ENCODE assay signal across 15 mouse cellular contexts in the genomic region with DNA sequence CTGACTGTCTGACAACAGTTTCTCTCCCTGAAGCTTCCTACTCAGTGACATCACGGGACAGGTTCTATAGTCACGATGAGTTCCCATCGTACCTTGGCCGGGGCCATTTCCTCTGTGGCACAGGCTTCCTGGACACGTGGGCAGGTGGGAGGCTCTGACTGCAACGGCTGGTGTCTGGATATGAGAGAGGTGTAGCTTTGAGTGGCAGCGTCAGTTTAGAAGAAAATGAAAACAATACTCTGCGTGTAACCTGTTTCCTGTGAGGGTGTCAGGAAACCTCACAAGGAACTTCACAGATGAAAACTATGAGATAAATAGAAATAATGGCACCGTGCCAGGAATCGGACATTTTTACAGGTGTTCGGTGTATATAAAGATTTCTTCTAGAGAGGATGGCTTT.
A peak's percentile ranks its signal among the peaks of the same experiment; 100 is the strongest.
DNase-seq lines count a peak whose midpoint lies in the region; ATAC-seq and TF ChIP-seq lines count a peak whose summit lies in the region.
"Had no signal": no experiment of that assay in that cellular context is flagged by ENCODE, and none has a peak within 500 bp of the region (broad histone marks: within the 10 kb centered on the region; RNA-seq: fewer than 3 reads in every experiment).

No protein-coding gene starts in this region.

- TF ChIP-seq POLR2A in thymus, adult 2 months (IDR thresholded peaks at IDR 0.05; ENCODE audit: control insufficient read depth, extremely low read depth, insufficient read depth, low read length, poor library complexity), result no peak

- H3K36me3 ChIP-seq in embryonic facial prominence, embryonic 14.5 days (ENCODE audit: control insufficient read depth, insufficient read depth, low read length), result no peaks in the 10 kb centered on the region
- H3K36me3 ChIP-seq in embryonic facial prominence, embryonic 10.5 days (replicated peaks), result no peaks in the 10 kb centered on the region
- no peaks in the 10 kb centered on the region for H3K36me3 ChIP-seq in thymus, adult 2 months (ENCODE audit: control insufficient read depth, insufficient read depth, low read length)
- H3K36me3 ChIP-seq: limb, embryonic 12.5 days had no signal

- no peak for TF ChIP-seq CTCF in thymus, adult 2 months (IDR thresholded peaks at IDR 0.05; ENCODE audit: borderline replicate concordance, control insufficient read depth, extremely low read depth, insufficient read depth, low read length, poor library complexity)

- H3K9me3 ChIP-seq in embryonic facial prominence, embryonic 14.5 days (ENCODE audit: control insufficient read depth, low read length), result no peaks in the 10 kb centered on the region
- no peaks in the 10 kb centered on the region for H3K9me3 ChIP-seq in embryonic facial prominence, embryonic 10.5 days
- H3K9me3 ChIP-seq: limb, embryonic 12.5 days had no signal

- no peaks in the 10 kb centered on the region for H3K27me3 ChIP-seq in embryonic facial prominence, embryonic 14.5 days (replicated peaks; ENCODE audit: control insufficient read depth, insufficient read depth, low read length)
- H3K27me3 ChIP-seq in embryonic facial prominence, embryonic 10.5 days (replicated peaks; ENCODE audit: low read depth, poor library complexity, severe bottlenecking), result 0 out of 2 replicates have a peak, but pooled peaks cover 5% of the 10 kb centered on the region
- H3K27me3 ChIP-seq in thymus, adult 2 months (ENCODE audit: control insufficient read depth, insufficient read depth, low read length), result no peaks in the 10 kb centered on the region
- H3K27me3 ChIP-seq: limb, embryonic 12.5 days had no signal

- ATAC-seq in embryonic facial prominence, embryonic 14.5 days (ENCODE audit: low read depth), result no peak
- ATAC-seq in CD4-positive, CD25-positive, alpha-beta regulatory T cell, adult 4 months, result peak; percentile 86
- ATAC-seq in megakaryocyte, adult 5-6 weeks (ENCODE audit: poor library complexity, severe bottlenecking), result peak; percentile 73

- no peak overlapping the region for H3K4me3 ChIP-seq in embryonic facial prominence, embryonic 14.5 days (ENCODE audit: low read depth, low read length)
- H3K4me3 ChIP-seq in embryonic facial prominence, embryonic 10.5 days, result no peak overlapping the region
- H3K4me3 ChIP-seq in thymus, adult 2 months (ENCODE audit: control insufficient read depth, insufficient read depth, low read length), result no peak overlapping the region
- H3K4me3 ChIP-seq: erythroblast, embryonic 14.5 days; limb, embryonic 12.5 days; myocyte had no signal

- H3K27ac ChIP-seq in embryonic facial prominence, embryonic 14.5 days (replicated peaks; ENCODE audit: low read depth, low read length), result no peak overlapping the region
- no peak overlapping the region for H3K27ac ChIP-seq in embryonic facial prominence, embryonic 10.5 days (replicated peaks)
- H3K27ac ChIP-seq in thymus, adult 2 months (ENCODE audit: control insufficient read depth, insufficient read depth, low read length), result peak overlapping the region; percentile 78
- H3K27ac ChIP-seq: limb, embryonic 12.5 days; macrophage had no signal

- H3K9ac ChIP-seq in embryonic facial prominence, embryonic 14.5 days (ENCODE audit: low read depth, low read length), result no peak overlapping the region
- H3K9ac ChIP-seq: limb, embryonic 12.5 days had no signal

- no peak overlapping the region for H3K4me2 ChIP-seq in embryonic facial prominence, embryonic 14.5 days (ENCODE audit: low read depth, low read length)
- H3K4me2 ChIP-seq: limb, embryonic 12.5 days had no signal

- H3K4me1 ChIP-seq in embryonic facial prominence, embryonic 14.5 days (ENCODE audit: control insufficient read depth, insufficient read depth, low read length), result peaks cover 5% of the 10 kb centered on the region; the same call in 1 of the 2 replicates
- H3K4me1 ChIP-seq in embryonic facial prominence, embryonic 10.5 days, result peaks cover 54% of the 10 kb centered on the region
- peaks cover 33% of the 10 kb centered on the region for H3K4me1 ChIP-seq in thymus, adult 2 months (replicated peaks; ENCODE audit: control insufficient read depth, insufficient read depth, low read length)

- DNase-seq in embryonic facial prominence, embryonic 14.5 days (ENCODE audit: low spot score), result peak; percentile 13
- DNase-seq in embryonic facial prominence, embryonic 10.5 days (ENCODE audit: low spot score), result no peak
- peak; percentile 83 for DNase-seq in thymus, adult 2 months
- no peak for DNase-seq in kidney, adult 18-20 months
- DNase-seq in cerebellum, adult 9-11 months, result no peak
- DNase-seq in c-Kit-positive CD71-positive TER-119-positive erythroid progenitor cells, embryonic 14.5 days (ENCODE audit: low spot score), result no peak
- DNase-seq: heart, postnatal 4 days; kidney, adult 9 months; layer of hippocampus, adult 9-11 months had no signal

- whole genome bisulfite sequencing in embryonic facial prominence, embryonic 14.5 days, result 65% methylated on average over 11 of the region's 11 CpGs
- WGBS in embryonic facial prominence, embryonic 10.5 days, result 82% methylated on average over 11 of the region's 11 CpGs
- 3% methylated on average over 11 of the region's 11 CpGs for WGBS in thymus, adult 2 months

Comparison
In these comparisons a context has a peak if more than half of its experiments do, and no peak if none do; other contexts are left out.
1. DNase-seq: peak in embryonic facial prominence, embryonic 14.5 days (single experiment) and thymus, adult 2 months (single experiment); none in embryonic facial prominence, embryonic 10.5 days (single experiment), kidney, adult 18-20 months (single experiment), cerebellum, adult 9-11 months (single experiment) and c-Kit-positive CD71-positive TER-119-positive erythroid progenitor cells, embryonic 14.5 days (single experiment).